Mouse (Mus musculus) kidney, adult 11 months (tissue): ENCODE measurements at regions not wholly inside any gene's neighbourhood (a gene's known extent, or its start where the extent isn't known, plus 50 kb on each side); places are given as distances from the start of the nearest gene placed in this dataset.

Source experiments
- DNase-seq: peaks from one replicate; pipeline ENCODE4 v3.0.0; 2022

DNA sequence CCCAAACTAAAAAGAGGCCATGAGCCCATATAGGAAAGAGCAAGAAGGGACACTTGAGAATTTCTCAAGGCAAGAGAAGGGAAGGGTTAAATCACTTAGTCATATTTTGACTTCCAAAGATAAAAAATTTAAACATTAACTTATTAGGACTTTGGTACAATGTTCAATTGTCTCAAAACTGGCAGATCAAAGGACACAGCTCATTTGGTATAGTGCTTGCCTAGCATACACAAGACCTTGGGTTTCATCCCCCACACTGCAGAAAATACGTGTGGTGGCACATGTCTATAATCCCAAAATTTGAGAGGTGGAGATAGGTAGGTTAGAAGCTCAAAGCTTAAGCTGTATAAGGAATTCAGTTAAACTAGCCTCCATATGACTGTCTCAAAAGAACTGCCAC is 658.4 kb upstream of the Pfkp start:
- no peak for DNase-seq

DNA sequence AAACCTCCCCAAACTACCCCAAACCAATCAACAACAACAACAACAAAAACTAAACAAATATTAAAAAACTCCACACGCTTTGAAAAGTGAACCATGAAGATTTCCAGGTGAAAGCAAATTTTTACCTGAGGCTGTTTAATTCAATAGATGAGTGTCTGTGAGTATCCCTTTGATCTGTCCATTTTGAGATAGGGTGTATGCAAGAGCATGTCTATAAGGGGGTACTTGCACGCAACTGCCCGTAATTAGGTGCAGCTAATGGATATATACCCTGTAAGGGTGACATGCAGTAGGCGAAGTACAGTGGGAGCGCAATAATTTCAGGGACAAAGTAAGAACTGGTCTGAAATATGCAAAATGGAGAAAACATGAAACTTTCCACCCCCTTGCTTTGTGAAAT is 658.8 kb upstream of the Pfkp start:
- no peak for DNase-seq

DNA sequence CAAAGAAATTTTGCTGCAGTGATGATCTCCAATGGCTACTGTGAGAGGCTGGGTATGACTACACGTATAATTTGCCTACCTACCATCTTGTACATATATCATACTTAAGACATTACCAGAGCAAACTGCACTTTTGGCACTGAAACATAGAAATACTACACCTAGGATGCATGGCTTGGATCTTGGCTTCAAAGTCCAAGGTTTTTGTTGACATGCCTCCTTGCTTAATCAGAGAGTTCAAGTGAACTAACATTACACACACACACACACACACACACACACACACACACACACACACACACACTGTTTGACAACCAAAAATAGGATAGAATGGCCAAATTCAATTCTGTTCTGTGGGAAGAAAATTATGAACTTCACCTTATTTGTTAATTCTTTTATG is 664.9 kb upstream of the Pfkp start:
- DNase-seq: no peak

DNA sequence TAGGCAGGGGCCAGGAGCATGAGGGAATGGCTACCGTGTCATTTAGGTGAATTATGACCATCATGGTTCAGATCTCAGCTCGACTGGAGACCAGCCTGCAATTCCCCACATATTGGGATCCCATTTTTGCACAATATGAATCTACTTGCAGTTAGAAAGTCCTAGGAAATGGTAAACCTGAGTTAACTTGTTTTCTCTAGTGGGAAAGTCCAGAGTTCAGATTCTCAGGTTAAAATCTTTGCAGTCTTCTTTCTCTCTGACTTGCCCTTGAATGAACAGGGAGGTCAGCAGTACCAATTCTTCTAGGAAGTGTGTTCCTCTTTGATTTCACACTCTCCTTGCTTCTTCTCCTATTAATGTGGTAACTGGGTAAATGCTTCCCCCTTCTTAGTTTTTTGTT is 681.6 kb upstream of the Pfkp start:
- no peak for DNase-seq

DNA sequence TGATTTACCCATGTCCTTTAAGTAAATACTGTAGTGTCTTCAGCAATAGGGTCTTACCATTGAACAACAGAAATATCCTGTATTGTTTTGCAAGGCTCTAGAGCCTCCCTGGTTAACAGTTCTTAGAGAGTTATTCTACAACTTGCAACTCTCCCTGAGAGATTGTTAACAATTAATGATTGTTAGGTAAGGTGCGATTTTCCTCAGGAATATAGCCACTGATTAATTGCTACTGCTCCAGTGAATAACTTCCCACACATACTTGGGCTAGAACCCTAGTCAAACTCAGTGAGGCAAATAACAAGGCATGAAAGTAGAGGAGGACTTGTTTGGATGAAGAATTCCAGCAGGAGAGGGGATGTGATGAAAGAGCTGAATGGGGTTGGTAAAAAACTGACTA is 697.2 kb upstream of the Pfkp start:
- peak; percentile 7 for DNase-seq

DNA sequence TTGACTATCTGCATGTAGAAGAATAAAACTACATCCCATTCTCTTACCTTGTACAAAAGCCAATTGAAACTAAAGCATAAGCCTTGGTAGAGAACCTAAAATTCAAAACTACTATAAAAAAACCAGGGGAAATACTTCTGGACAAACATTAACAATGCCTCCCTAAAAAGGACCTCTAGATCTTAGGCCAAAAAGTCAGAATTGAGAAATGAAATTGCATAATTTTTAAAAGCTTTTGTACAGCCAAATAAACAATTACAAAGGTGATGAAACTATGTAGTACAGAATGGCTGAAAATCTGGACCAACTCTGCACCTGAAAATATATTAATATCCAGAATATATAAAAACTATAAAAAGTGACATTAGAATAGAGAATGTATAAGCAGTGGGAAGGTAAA is 699.9 kb upstream of the Pfkp start:
- DNase-seq: no peak

DNA sequence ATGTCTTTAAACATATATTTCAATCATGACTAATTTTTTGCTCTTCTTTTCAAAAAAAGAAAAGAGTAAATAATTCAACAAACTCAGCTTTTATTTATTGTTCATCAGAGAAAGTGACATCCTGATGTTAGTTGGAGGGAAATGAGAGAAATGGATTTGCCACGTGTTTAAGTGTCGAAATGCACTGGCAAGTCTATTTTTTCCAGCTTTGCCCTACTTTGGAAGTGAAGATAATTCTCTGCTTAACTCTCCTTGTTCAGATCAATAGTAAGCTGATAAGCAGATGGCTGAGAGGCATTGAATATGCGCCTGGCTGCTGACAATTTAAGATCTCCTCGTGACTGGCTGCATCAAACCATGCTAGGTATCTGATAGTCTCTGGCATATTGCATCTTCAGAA is 704.4 kb upstream of the Pfkp start:
- no peak for DNase-seq

DNA sequence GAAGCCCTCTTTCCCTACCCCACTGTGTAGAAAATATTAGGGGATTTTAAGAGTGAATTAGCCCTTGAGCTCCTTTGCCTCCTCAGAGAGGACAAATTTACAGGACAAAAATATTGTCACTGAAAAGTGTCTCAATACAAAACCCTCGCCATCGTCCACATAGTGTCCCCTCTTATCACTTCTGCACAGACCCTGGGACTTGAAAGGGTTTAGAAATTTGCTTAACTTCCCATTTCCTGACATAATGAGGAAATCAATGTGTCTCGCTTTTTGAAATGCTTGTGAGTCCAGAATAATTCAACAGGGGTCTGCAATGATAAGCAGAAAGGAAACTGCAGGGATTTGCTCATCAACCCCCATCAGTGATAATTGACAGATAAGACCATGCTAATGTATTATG is 708.5 kb upstream of the Pfkp start:
- no peak for DNase-seq

DNA sequence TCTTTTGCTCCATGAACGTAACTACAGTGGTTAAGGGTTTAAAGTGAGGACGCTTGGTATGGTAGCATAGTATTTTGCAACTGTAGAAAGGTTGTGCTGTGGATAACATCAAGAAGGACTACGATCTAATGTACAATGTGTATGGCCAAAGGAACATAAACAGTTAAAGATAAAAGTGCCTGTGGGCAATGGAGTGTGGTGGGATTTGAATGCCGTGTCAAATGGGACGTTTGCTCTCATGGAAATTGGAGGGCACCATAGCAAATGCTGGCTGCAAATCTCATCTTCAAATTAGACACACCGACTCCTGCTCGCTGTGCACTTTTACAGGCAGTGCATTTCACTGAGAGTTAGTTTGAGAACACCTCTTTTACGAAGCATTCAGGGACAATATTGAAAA is 725.0 kb upstream of the Pfkp start:
- DNase-seq: no peak

DNA sequence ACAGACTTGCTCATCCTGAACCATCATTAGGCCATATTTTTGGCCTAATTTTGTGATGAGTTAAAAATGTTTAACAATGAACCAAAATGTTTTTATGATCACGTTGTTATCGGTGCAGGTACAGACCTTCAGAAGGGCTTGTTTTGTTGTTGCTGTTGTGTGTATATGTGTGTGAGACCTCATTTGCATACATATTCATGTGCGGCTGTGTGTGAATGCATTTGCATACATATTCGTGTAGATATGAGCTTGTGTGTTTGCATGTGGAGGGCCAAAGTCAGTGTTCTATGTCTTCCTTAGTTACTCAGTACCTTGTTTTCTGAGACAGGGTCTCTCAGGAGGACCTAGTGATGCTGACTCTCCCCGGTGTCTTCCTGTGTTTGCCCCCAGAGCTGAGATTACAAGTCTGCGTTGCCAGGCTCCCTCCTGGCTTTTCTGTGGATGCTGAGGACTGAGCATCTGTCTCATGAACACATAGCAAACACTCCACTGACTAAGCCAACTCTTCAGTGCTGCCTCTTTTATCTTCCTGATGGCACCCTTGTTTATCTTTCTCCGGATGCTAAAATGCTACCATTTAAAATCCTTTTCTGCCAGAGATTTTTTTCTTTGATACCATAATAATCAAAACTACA is 726.5 kb upstream of the Pfkp start:
- DNase-seq: no peak

DNA sequence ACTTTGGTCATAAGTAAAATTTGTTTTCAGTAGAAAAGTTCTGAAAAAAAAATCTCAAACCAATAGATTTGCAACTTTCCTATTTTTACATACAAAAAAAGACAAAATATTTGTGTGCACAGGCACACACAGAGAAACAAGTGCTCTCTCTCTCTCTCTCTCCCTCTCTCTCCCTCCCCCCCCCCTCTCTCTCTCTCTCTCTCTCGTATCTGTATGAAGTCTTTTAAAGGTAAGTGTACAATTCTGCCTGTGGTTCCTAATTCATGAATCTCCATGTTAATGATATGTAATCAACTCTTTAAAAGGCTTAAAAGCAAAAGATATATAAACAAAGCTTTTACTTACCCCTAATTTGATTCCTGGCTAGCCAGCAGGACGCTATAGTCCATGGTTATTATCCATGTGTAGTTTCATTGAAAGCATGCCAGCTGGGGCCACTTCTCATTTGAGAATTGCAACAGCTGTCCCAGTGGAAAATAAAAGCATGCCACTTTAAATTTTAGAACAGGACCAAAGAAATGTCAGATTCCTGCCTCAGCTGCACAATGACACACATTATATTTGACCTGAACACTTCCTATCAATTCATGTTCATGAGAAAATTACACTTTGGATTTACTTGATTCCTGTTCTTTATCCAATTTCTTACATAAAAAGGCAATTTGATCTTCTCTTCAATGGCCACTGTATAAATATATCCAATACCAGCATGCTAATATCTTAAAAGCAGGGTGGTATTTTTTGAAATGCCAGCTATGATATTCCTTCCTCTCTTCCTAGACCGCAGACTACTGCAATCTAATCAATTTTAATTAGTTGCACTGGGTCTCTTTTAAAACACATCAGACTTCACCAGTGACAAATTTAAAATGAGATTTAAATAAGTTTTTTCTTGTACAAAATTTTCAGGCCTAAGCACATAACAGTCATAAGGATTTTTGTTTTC is 766.0 kb upstream of the Pfkp start:
- DNase-seq: no peak

DNA sequence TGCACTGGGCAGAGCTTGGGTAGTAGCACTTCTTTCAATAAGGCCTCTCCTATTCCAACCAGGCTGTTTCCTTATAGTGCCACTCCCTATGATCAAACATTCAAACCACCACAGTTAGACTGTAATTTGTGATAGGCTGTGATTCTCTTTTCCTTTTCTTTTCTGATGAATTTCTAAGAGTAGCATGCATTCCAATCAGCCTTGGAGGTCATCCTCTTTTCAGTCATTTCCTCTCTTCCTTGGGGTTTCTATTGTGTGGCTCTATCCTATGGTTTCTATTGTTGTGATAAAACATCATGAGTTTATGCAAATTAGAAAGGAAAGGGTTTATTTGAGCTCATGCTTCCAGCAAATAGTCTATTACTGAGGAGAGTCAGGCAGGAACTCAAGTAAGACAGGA is 774.9 kb upstream of the Adarb2 start:
- no peak for DNase-seq

DNA sequence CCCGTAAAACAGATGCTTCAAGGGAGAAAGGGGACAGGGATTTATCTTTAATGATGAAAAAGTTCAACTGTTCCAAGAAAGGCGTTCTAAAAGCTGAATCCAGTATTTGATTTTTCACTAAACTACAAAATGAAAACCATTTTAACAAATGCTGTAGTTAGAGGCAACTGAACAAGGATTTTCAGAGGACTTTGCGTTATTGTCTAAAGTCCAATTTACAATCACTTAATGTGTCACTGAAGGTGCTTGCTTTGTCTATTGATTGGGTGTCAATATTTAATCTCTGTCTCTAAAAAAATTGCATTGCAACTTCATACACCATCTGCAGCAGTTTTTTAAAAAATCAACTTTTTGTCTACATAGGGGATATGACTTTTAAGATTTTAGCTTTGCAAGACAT is 773.4 kb upstream of the Adarb2 start:
- DNase-seq: no peak

DNA sequence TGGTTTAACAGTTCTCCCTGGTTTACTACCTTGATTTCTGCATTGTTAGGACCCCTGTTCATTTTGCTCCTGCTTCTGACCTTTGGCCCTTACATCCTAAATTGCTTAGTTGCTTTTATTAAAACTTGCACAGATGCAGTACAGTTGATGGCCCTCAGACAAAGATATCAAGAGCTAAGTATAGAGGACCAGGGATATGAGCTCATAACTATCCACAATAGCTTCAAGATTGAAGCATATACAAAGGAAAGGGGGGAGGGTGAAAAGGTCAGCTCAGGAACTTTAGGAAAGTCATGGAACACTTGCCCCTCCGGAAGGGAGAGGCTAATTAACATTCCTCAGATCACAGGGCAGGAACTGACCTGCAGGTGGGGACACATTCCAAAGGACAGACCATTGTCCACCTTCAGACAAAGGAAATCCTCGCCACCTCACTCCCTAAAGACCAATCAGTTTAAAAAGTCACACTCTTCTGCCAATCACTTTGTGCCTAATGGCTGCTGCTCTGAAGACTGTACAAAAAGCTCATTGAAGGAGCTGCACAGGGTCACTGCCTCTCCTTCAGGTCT is 751.1 kb upstream of the Adarb2 start:
- no peak for DNase-seq

DNA sequence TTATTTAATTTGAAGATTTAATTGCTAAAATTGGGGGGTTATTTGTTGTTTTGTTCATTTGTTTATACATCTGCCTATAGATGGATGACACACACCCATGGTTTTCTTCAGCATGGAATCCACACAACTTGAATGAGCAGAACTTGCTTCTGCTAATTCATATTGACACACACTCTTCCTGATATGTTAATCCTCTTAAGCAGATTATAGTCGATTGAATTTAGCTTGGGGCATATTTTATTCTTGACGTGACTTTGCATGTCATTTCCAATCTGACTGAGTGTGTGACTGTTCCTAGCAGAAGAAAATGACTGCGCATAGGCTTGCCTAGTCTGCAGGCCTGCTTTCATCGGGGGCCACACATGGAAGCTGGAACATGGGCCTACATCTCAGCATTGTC is 727.0 kb upstream of the Adarb2 start:
- DNase-seq: no peak

DNA sequence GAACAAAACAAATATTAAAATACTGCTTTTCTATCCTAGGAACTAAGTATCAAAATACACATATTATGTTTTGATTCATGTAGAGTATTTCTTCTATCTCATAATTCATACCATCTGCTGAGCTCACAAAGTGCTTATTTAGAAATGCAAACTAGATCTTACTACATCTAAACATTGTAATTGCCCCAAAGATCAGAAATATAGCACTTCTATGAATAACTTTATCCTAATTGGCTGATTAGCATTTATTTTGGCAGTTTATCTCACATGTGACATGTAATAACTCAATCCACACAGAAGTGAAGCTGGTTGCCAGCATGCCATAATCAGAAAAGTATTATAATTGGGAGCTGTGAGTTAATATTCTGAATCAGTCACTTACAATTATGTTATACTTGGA is 684.6 kb upstream of the Adarb2 start:
- no peak for DNase-seq

DNA sequence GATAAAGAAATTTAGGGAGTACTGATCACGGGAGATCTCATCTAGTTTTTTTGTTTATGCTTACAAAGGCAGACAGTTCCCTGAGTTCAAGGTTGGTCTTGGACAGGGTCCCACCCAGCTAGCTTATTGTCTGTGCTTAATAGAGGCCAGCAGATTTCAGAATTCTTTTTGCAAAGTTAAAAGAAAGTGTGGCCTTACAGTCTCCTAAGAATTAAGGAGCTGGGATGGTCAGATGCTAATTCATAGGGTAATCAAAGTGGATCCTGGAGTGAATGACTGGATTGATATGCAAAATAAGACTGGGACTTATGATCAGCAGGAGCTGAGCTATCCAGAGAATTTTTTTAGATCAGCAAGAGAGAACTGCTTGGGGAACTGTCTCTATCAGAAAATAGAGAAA is 678.2 kb upstream of the Adarb2 start:
- DNase-seq: no peak

DNA sequence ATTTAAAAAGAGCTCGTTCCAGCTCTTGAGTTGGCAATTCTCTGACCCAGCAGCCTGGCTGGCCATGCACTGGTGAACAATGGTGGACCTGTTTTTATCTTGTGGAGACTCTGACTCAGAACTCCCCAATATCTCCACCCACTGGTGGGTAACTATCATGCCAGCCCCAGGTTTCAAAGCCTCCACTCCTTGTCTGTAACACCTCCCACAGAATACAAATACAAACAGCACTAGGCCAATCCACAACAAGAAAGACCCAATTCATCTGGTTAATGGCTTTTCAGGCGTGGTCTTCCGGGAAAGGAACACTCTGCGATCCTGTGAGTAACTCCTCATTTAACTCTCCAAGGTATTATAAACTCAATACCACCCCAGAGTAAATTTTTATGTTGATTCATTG is 663.8 kb upstream of the Adarb2 start:
- no peak for DNase-seq

DNA sequence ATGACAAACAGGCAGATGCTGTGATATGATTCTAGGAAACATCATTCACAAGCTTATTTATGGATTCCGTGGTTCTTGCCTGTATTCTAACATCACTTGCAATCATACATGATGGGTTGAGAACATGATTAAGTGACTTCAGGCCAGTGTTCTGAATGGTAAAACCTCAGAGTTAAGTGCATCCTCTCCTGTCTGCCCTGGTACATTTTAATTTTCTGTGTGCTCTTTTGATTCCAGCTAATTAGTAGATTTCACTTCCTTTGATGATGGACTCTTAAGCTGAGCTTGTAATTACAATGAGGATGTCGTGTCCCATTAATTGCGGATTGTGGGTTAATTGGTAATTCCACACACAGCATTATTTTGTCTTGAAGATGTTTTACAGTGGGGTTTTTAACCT is 618.6 kb upstream of the Adarb2 start:
- no peak for DNase-seq
